Mouse (Mus musculus) stomach, embryonic 14.5 days (tissue): ENCODE data around the gene Acap1. TPM values are rescaled to one million over a fixed set of nuclear protein-coding genes. Genes with fewer than 3 reads are reported as not detected.
A peak's percentile ranks its signal among the peaks of the same experiment; 100 is the strongest.

ENCODE experiments used
- ATAC-seq: fragments of 200-750 bp; cut with Nextera tagmentation; 2 replicates; pipeline ENCODE4 v1.8.0; 2017; ENCODE audit warnings: low read depth, moderate TSS enrichment; ENCODE audit not compliant: insufficient number of reproducible peaks, insufficient read depth, low FRiP score
- H3K27ac ChIP-seq: fragments of 300-500 bp; sonication (generic); 2 replicates; pipeline ENCODE4 v1.5.1; 2014; ENCODE audit warnings: mild to moderate bottlenecking, low read length, moderate library complexity, mixed read lengths
- H3K27me3 ChIP-seq: fragments of 300-500 bp; sonication (generic); 2 replicates; pipeline ENCODE4 v1.6.1; 2014; ENCODE audit warnings: low read length, control low read depth, mixed read lengths; ENCODE audit not compliant: control insufficient read depth, insufficient read depth
- H3K36me3 ChIP-seq: fragments of 300-500 bp; sonication (generic); 2 replicates; pipeline ENCODE4 v1.6.1; 2014; ENCODE audit warnings: mild to moderate bottlenecking, control low read depth, low read length, moderate library complexity, mixed read lengths; ENCODE audit not compliant: control insufficient read depth, insufficient read depth
- H3K4me1 ChIP-seq: fragments of 300-500 bp; sonication (generic); 2 replicates; pipeline ENCODE4 v1.6.1; 2014; ENCODE audit warnings: low read length, control low read depth, mixed read lengths; ENCODE audit not compliant: control insufficient read depth, insufficient read depth
- H3K4me2 ChIP-seq: fragments of 300-500 bp; sonication (generic); replicated peaks from 2 replicates; pipeline ENCODE4 v1.6.1; 2014; ENCODE audit warnings: low read depth, low read length, control low read depth
- H3K4me3 ChIP-seq: fragments of 300-500 bp; sonication (generic); 2 replicates; pipeline ENCODE4 v1.5.1; 2014; ENCODE audit warnings: low read depth, low read length, control low read depth
- H3K9ac ChIP-seq: fragments of 300-500 bp; sonication (generic); replicated peaks from 2 replicates; pipeline ENCODE4 v1.6.1; 2014; ENCODE audit warnings: low read depth, mild to moderate bottlenecking, control low read depth, low read length, moderate library complexity, mixed read lengths
- H3K9me3 ChIP-seq: fragments of 300-500 bp; sonication (generic); 2 replicates; pipeline ENCODE4 v1.6.1; 2016; ENCODE audit warnings: low read depth, low read length, control low read depth; ENCODE audit not compliant: control insufficient read depth
- WGBS: fragments of 180-500 bp; shearing (Covaris S2); extraction: QIAGEN DNeasy Blood & Tissue Kit; methylation state at CpG from one replicate; pipeline ENCODE4 v1.1.7; 2014; 5-methylcytosine and 5-hydroxymethylcytosine counted together
- polyA plus RNA-seq: library from polyadenylated mRNA; unstranded; fragments of >200 nt; fragmentation: Nextera tagmentation; extraction: Ambion mirVana; gene quantifications from 2 replicates; pipeline ENCODE4 v1.2.1, GENCODE M21; 2014

Acap1 gene
- polyA plus RNA-seq, 1 experiment from 2014 or later: 3.5 TPM

- H3K4me2 ChIP-seq: peak within 1 kb of the TSS; percentile 97
- peaks cover 73% of the 10 kb centered on the region for H3K36me3 ChIP-seq
- H3K27ac ChIP-seq: peak within 1 kb of the TSS; percentile 77
- peak within 1 kb of the TSS; percentile 77 for H3K9ac ChIP-seq
- peak within 1 kb of the TSS; percentile 87 for H3K4me3 ChIP-seq
- 2% methylated on average over 61 of the region's 61 CpGs for WGBS
- no peaks in the 10 kb centered on the region for H3K9me3 ChIP-seq
- peak; percentile 84 for ATAC-seq
- no peaks in the 10 kb centered on the region for H3K27me3 ChIP-seq
- peaks cover 17% of the 10 kb centered on the region for H3K4me1 ChIP-seq
These were observed 18.4 kb upstream of the Acap1 start, which contains the start of gene Gps2 for GRCm38 (mm10) chr11:69913554-69914371. Gene Gps2, plus strand, starts transcription at chr11:69913888.

- Histone ChIP-seq H3K4me1 (peaks cover 17% of the 10 kb centered on the region), H3K9me3 (no peaks in the 10 kb centered on the region), H3K4me3 (peak overlapping the region; percentile 87), H3K27me3 (no peaks in the 10 kb centered on the region), H3K27ac (no peak overlapping the region), H3K4me2 (peak overlapping the region; percentile 97), H3K9ac (no peak overlapping the region), H3K36me3 (peaks cover 73% of the 10 kb centered on the region)
- WGBS: 76% methylated on average over 15 of the region's 15 CpGs
- ATAC-seq: no peak
These were observed 17.6 kb upstream of the Acap1 start for GRCm38 (mm10) chr11:69912716-69913530.

- H3K27ac ChIP-seq: no peak overlapping the region
- peaks cover 17% of the 10 kb centered on the region for H3K4me1 ChIP-seq
- no peaks in the 10 kb centered on the region for H3K9me3 ChIP-seq
- H3K4me2 ChIP-seq: no peak overlapping the region
- H3K9ac ChIP-seq: no peak overlapping the region
- H3K36me3 ChIP-seq: peaks cover 76% of the 10 kb centered on the region
- H3K4me3 ChIP-seq: no peak overlapping the region
- WGBS: 90% methylated on average over 6 of the region's 6 CpGs
- ATAC-seq: no peak
- H3K27me3 ChIP-seq: no peaks in the 10 kb centered on the region
These were observed 16.4 kb upstream of the Acap1 start for GRCm38 (mm10) chr11:69911701-69912100.

- no peaks in the 10 kb centered on the region for H3K9me3 ChIP-seq
- WGBS: 92% methylated on average over 17 of the region's 17 CpGs
- H3K27me3 ChIP-seq: no peaks in the 10 kb centered on the region
- H3K4me3 ChIP-seq: no peak overlapping the region
- H3K9ac ChIP-seq: no peak overlapping the region
- ATAC-seq: no peak
- peaks cover 78% of the 10 kb centered on the region for H3K36me3 ChIP-seq
- H3K27ac ChIP-seq: no peak overlapping the region
- no peak overlapping the region for H3K4me2 ChIP-seq
- H3K4me1 ChIP-seq: peaks cover 13% of the 10 kb centered on the region
These were observed 15.6 kb upstream of the Acap1 start for GRCm38 (mm10) chr11:69910781-69911560.

GRCm38 (mm10) chr11:69910177-69910576, 14.8 kb upstream of the Acap1 start:
- Histone ChIP-seq H3K4me1 (peaks cover 7% of the 10 kb centered on the region), H3K9ac (no peak overlapping the region), H3K4me3 (no peak overlapping the region), H3K4me2 (no peak overlapping the region), H3K9me3 (no peaks in the 10 kb centered on the region), H3K27ac (no peak overlapping the region), H3K36me3 (peaks cover 76% of the 10 kb centered on the region), H3K27me3 (no peaks in the 10 kb centered on the region)
- WGBS: 90% methylated on average over 8 of the region's 8 CpGs
- no peak for ATAC-seq

GRCm38 (mm10) chr11:69909174-69909573, 13.8 kb upstream of the Acap1 start:
- no peaks in the 10 kb centered on the region for H3K9me3 ChIP-seq
- peaks cover 76% of the 10 kb centered on the region for H3K36me3 ChIP-seq
- no peaks in the 10 kb centered on the region for H3K27me3 ChIP-seq
- no peak overlapping the region for H3K9ac ChIP-seq
- WGBS: 90% methylated on average over 5 of the region's 5 CpGs
- H3K4me2 ChIP-seq: no peak overlapping the region
- no peak overlapping the region for H3K4me3 ChIP-seq
- H3K4me1 ChIP-seq: no peaks in the 10 kb centered on the region
- no peak for ATAC-seq
- H3K27ac ChIP-seq: no peak overlapping the region

- no peaks in the 10 kb centered on the region for H3K9me3 ChIP-seq
- WGBS: 91% methylated on average over 11 of the region's 11 CpGs
- H3K4me3 ChIP-seq: no peak overlapping the region
- no peak overlapping the region for H3K4me2 ChIP-seq
- no peak for ATAC-seq
- H3K27ac ChIP-seq: no peak overlapping the region
- H3K36me3 ChIP-seq: peaks cover 82% of the 10 kb centered on the region
- no peaks in the 10 kb centered on the region for H3K4me1 ChIP-seq
- H3K27me3 ChIP-seq: no peaks in the 10 kb centered on the region
- H3K9ac ChIP-seq: no peak overlapping the region
These were observed 13.3 kb upstream of the Acap1 start for GRCm38 (mm10) chr11:69908645-69909044.

GRCm38 (mm10) chr11:69904311-69904710, 9.0 kb upstream of the Acap1 start:
- H3K36me3 ChIP-seq: peaks cover 51% of the 10 kb centered on the region
- ATAC-seq: no peak
- WGBS: 94% methylated on average over 9 of the region's 9 CpGs
- no peak overlapping the region for H3K9ac ChIP-seq
- no peak overlapping the region for H3K4me2 ChIP-seq
- no peak overlapping the region for H3K4me3 ChIP-seq
- H3K4me1 ChIP-seq: peaks cover 12% of the 10 kb centered on the region
- H3K27ac ChIP-seq: no peak overlapping the region
- H3K9me3 ChIP-seq: no peaks in the 10 kb centered on the region
- no peaks in the 10 kb centered on the region for H3K27me3 ChIP-seq
